Mouse (Mus musculus) liver, embryonic 14.5 days (tissue): ENCODE measurements around the gene Nfam1.

Experiments
- CTCF ChIP-seq: IDR thresholded peaks from 2 replicates; pipeline ENCODE4 v1.5.1; 2016; ENCODE audit warnings: antibody characterized with exemption, low read depth, control low read depth
- EP300 ChIP-seq: IDR thresholded peaks from 2 replicates; pipeline ENCODE4 v1.6.1; 2016; ENCODE audit warnings: antibody characterized with exemption, low read depth

DNA sequence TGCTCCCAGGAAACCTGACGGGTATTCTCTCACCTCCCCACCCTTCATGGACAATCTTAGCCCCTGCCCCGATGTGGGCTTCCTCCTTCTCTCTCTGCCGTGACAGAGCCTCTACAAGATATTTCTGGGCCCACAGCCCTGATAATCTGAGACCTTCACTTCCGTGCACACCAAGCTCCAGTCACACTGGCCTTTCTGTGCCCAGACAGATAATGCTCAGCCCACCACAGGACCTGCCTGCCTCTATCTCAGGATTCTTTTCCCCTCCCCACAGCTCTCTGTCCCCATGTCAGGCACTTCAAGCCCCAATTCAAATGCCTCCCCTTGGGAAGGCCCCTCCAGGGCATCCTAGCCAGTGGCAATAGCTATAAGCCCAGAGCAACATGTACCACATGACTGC is 76.4 kb downstream of the Nfam1 start:
- TF ChIP-seq CTCF (no peak), EP300 (no peak)
